Mouse (Mus musculus): ENCODE measurements around the gene Ppara.

The Ppara gene

GRCm38 (mm10) chr15:85705013-85705528 is 29.7 kb upstream of the Ppara start:
- no peak for DNase-seq (ENCODE audit: low spot score in 2 of 2)

GRCm38 (mm10) chr15:85705566-85706332 is 29.0 kb upstream of the Ppara start:
- DNase-seq (ENCODE audit: low spot score in 2 of 2): no peak

- DNase-seq (ENCODE audit: low spot score in 2 of 2): no peak
Observed at GRCm38 (mm10) chr15:85706527-85706926, 28.3 kb upstream of the Ppara start.

- DNase-seq (ENCODE audit: low spot score in 2 of 2): no peak
Observed at GRCm38 (mm10) chr15:85707017-85707416, 27.8 kb upstream of the Ppara start.

GRCm38 (mm10) chr15:85707458-85708030 is 27.2 kb upstream of the Ppara start:
- no peak for DNase-seq (ENCODE audit: low spot score in 2 of 2)

GRCm38 (mm10) chr15:85708217-85708616 is 26.6 kb upstream of the Ppara start:
- DNase-seq (ENCODE audit: low spot score in 2 of 2): no peak

GRCm38 (mm10) chr15:85708843-85709242 is 25.9 kb upstream of the Ppara start:
- DNase-seq (ENCODE audit: low spot score in 2 of 2): no peak

- DNase-seq (ENCODE audit: low spot score in 2 of 2): peak; percentile 84 to 88
Observed at GRCm38 (mm10) chr15:85709268-85709973, 25.4 kb upstream of the Ppara start.

- peak; percentile 68 to 84 for DNase-seq (ENCODE audit: low spot score in 2 of 2)
Observed at GRCm38 (mm10) chr15:85710179-85710578, 24.6 kb upstream of the Ppara start.

GRCm38 (mm10) chr15:85710641-85711580 is 23.9 kb upstream of the Ppara start:
- no peak for DNase-seq (ENCODE audit: low spot score in 2 of 2)

GRCm38 (mm10) chr15:85712565-85713168 is 22.1 kb upstream of the Ppara start:
- DNase-seq (ENCODE audit: low spot score in 2 of 2): no peak

- DNase-seq (ENCODE audit: low spot score in 2 of 2): no peak
Observed at GRCm38 (mm10) chr15:85713417-85713816, 21.4 kb upstream of the Ppara start.

- DNase-seq (ENCODE audit: low spot score in 2 of 2): no peak
Observed at GRCm38 (mm10) chr15:85715059-85715458, 19.7 kb upstream of the Ppara start.

- DNase-seq (ENCODE audit: low spot score in 2 of 2): peak; percentile 80 to 86
Observed at GRCm38 (mm10) chr15:85716045-85716444, 18.7 kb upstream of the Ppara start.

- DNase-seq (ENCODE audit: low spot score in 2 of 2): no peak
Observed at GRCm38 (mm10) chr15:85716591-85716990, 18.2 kb upstream of the Ppara start.

- no peak for DNase-seq (ENCODE audit: low spot score in 2 of 2)
Observed at GRCm38 (mm10) chr15:85717008-85717407, 17.8 kb upstream of the Ppara start.

GRCm38 (mm10) chr15:85717800-85718199 is 17.0 kb upstream of the Ppara start:
- peak in 1 of 2 experiments; percentile 60 for DNase-seq (ENCODE audit: low spot score in 2 of 2)

GRCm38 (mm10) chr15:85719017-85719416 is 15.8 kb upstream of the Ppara start:
- DNase-seq (ENCODE audit: low spot score in 2 of 2): no peak

- no peak for DNase-seq (ENCODE audit: low spot score in 2 of 2)
Observed at GRCm38 (mm10) chr15:85720366-85720841, 14.4 kb upstream of the Ppara start.

- peak in 1 of 2 experiments; percentile 61 for DNase-seq (ENCODE audit: low spot score in 2 of 2)
Observed at GRCm38 (mm10) chr15:85724271-85725165, 10.3 kb upstream of the Ppara start.
